Mouse (Mus musculus) spleen, postnatal 10 days (tissue): ENCODE data around the gene Ccdc14.
"Not testable (repeated sequence)": the region's sequence is repeated elsewhere in the genome, so short reads cannot be mapped to it uniquely, and the experiment has no call there.

Experiments
- DNase-seq, 2 experiments: peaks; one replicate each; pipeline ENCODE4 v3.0.0; 2021 to 2022; ENCODE audit warnings: low spot score in 2 of 2

Gene Ccdc14

DNA sequence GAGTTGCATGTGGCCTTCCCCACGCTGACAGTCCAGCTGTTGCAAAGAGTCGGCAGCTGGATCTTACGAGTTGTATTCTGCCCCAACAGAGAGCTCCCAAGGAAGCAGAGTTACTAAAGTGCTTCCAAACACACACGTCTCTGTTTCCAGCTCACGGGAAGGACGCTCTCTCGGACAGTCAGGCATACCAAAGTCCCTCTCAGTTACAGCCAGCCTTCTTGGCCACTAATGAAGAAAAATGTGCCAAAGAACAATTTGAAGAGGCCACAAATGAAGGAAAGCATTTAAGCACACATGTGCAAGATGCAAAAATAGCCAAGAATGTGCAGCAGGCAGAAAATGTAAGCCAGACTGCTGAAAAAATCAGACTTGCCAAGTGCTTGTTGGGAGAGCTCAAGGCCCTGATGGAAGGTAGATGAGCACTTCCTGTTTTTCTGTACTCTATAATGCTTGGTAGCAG is 16.1 kb downstream of the Ccdc14 start:
- DNase-seq, result no peak

DNA sequence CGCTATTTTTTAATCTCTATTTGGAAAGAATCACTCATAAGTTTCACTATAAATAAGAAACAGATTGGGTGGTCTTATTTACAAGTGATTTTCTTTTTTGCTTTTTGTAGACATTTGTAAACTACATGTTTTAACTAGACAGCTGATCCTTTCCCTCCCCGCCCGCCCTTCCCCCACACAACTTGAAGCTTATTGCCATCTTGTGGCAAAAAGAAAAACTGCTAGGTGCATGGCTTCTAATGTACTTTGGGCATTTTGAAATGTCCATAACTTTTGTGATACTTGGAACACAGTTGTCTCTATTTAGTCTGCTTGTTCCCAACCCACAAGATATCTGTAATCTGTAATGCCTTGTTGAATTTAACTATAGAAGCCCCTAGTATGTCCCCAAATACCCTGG is 21.1 kb downstream of the Ccdc14 start:
- DNase-seq, result no peak

DNA sequence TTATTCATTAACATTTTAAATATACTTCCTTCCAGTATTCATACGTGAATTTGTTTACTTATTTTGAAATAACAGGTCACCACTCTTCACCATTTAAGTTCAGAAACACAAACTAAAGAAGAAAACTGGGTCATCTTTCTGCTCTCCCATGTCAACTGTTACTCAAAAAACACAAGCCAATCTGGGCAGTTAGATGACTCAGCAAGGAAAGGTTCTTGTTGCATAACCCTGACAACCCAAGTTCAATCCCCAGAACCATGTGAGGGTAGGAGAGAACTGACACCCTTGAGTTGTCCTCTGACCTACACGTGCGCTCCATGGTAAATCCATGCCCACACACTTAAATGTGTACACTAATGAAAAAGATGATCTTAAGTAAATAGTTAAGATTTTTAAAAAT is 34.7 kb downstream of the Ccdc14 start:
- no peak for DNase-seq

DNA sequence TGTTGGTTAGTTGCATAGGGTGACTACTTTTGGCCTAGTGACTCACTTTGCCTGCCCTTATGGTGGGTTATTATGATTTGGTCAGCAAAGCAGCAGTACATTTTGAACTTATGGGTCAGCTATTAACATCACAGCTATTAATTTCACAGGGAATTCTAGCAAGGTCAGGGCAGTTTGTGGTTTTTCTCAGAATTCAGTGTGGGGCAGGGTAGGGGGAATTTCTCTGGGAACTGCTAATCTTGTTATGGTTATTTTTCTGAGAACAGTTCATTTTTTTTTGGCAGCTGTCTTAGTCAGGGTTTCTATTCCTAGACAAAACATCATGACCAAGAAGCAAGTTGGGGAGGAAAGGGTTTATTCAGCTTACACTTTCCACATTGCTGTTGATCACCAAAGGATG is 38.2 kb downstream of the Ccdc14 start:
- DNase-seq, result not testable (repeated sequence)

DNA sequence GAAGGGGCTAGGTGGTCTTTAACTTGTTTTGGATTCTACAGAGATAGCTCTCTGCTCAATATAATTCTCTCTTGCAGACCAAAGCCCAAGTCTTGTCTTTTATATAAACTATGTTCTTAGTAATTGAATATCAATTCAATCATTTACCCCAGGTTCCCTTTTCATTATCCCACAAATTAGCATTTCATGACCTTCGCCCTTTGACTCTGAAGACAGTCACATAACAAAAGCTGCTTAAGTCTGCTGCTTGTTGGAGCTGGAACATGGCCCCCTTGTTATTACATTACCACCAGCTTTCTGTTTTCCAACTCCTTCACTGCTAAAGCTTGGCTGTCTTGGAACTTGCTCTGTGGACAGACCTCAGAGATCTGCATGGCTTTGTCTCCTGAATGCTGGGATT is 39.0 kb downstream of the Ccdc14 start:
- no peak for DNase-seq

DNA sequence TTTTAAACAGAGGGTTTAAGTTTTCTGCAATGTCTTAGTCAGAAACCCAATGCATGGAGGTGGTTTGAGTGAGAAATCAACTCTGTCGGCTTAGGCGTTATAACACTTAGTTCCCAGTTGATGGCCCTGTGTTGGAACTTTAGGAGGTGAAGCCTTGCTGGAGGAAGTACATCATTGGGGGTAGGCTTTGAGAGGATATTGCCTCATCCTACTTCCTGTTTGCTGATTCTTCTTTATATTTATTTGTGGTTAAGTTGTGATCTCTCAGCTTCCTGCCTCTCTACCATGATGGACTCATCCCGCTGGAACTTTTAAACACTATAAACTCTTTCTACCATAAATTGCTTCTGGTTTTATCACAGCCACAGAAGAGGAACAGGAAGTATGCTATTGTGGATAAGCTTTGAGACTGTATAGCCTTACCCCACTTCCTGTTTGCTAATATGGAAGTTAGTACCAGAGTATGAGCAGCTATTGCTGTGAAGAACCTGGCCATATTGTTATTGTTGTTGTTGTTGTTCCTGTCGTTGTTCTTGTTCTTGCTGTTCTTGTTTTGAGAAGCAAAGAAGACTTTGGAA is 48.3 kb downstream of the Ccdc14 start:
- DNase-seq, result no peak

DNA sequence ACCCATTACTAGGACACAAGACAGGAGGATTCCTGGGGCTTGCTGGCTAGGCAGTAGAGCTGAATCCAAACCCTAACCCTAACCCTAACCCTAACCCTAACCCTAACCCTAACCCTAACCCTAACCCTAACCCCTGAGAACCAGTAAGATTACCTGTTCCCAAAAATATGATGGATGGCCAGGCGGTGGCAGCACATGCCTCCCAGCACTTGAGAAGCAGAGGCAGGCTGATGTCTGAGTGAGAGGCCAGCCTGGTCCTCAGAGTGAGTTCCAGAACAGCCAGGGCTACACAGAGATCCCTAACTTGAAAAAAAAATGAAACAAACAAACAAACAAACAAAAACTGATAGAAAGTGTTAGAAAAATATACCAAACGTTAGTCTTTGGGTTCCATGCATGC is 52.5 kb downstream of the Ccdc14 start:
- DNase-seq, result no peak

DNA sequence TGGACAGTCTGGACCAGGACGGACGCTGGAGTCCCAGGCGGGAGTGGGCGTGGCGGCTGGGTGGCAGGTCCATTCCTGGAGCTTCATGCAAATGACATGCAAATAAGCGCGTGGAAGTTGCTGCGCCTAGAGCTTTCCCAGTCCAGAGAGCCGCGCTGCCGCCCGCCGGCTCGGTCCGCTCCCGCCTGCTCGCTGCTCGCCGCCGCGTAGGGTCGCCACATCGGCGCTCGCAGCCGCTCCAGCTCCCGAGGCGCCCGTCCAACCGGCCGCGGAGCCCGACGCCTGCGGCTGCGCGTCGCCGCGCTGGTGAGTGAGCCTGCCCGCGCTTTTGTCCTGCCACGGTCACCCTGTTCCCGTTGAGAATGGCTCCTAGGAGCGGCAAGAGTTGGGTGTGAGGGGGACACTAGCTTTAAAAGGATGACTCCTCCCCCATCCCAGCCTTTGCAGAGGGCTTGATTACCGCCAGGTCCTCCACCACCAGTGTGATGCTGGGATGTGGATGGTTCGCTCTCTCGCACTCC is 54.7 kb downstream of the Ccdc14 start, which contains the start of gene Mylk:
Gene Mylk (plus strand): TSS at position 146 of the 521 bp plus-strand sequence.
- DNase-seq, result peak; percentile 4 to 49

DNA sequence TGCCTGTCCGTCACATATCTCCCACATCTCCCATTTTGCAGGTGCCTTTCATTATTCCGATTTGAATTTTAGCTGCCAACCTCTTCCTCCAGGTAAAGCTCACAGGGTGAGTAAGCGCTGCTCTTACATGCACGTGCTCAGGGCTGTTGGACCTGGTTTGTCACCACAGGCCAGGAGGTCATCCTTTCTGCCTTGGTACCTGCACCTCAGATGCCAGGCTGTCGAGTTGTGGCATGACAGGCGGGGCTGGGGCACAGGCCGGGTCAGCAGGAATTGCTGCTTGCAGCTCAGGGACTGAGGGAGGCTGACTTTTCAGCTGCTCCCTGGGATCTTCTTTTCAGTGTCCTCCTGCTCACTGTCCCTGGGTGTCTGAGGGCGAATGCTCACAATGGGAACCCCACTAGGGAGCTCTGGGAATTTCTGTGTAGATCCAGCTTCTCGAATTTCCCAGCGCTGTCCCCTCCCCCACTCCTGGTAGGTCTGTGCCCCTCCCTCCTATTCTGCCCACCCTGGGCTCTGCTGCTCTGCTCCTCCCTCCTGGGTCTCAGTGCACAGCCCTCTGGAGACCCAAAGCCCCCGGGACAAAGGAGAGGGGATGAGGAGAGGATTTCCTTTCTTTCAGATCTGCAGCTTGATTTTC is 57.8 kb downstream of the Ccdc14 start:
- no peak for DNase-seq

DNA sequence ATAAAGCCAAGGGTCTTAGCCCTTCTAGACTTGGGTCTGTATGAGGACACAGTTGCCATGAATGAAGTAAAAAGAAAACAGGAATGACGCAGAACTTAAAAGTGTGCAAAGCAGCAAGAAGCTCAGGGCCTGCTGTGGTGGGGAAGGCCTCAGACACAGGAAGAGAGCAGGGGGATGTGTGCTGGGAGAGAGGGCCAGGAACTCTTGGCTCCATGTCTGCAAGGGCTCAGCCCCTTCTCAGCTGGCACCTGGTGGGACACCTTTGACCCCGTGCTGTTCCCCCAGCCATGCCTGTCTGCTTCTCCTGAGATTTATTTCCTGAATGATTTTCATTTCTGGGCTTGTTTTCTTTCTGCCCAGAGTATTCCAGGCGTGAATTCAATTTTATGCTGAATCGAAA is 59.1 kb downstream of the Ccdc14 start:
- DNase-seq, result no peak

DNA sequence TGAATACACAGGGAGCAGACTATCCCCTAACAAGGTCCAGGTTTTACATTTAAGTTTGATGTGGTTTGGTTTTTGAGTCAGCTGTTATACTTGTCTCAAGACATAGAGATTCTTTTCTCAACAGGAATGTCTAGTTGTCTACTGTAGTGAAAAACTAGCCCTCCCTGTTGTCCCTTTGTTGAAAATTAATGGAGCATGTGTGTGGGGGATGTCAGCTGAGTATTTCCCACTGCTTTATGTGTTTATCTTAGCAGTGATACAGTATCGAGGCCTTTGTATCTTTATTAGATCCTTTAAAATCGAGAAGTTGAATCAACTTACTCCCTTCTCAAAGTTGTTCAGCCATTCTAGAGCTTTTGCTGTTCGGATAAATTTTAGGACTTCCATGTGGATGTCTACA is 61.6 kb downstream of the Ccdc14 start:
- no peak for DNase-seq

DNA sequence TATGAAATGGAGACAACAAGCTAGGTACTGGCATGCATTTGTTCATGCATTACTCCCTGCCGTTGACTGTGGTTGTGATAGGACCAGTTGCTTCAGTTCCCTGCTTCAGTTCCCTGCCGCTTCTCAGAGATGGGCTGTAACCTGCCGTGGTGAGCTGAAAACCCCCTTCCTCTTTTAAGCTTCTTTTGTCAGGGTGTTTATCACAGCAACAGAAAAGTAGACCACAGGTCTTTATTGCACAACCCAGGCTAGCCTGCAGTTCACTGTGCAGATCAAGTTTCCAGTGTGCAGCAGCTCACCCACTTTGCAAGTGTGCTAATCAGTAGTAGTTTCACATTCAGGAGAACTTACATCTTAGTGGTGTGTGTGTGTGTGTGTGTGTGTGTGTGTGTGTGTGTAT is 62.6 kb downstream of the Ccdc14 start:
- DNase-seq, result no peak

DNA sequence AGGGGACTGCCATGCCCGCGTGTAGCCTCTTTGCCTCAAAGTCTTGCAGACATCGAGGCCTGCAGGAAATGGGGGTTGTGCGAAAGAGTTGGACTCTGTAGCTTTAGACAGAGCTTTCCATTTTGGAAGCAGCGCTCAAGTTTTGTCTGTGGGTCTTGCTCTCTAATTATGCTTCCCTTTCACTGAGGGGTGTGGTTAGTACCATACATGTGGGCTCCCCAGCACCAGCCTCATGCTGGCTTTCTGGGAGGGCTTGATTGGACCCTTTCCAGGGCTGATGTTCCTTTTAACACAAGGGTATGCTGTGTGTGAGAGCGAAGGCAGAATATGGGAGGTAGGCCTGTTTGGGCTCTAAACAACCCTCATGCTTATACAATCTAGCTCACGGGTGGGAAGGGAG is 66.6 kb downstream of the Ccdc14 start:
- DNase-seq, result no peak

DNA sequence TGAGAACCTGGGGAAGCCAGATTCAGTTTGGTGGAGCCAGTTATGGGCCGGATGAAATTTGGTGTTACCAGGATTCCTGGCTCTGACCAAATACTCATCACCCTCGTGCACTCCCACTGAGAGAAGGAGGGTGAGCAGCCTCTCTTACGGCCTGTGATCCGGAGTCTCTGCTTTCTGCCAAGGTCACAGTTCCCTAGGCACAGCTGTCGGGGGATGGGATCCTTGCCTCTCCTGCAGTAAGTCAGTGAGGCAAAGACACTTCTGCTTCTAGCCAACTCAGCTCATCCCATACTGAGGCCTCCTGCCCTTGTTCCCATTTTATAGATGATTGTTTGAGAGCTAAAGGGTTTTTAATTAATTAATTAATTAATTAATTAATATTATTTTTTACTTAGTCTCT is 67.8 kb downstream of the Ccdc14 start:
- no peak for DNase-seq

DNA sequence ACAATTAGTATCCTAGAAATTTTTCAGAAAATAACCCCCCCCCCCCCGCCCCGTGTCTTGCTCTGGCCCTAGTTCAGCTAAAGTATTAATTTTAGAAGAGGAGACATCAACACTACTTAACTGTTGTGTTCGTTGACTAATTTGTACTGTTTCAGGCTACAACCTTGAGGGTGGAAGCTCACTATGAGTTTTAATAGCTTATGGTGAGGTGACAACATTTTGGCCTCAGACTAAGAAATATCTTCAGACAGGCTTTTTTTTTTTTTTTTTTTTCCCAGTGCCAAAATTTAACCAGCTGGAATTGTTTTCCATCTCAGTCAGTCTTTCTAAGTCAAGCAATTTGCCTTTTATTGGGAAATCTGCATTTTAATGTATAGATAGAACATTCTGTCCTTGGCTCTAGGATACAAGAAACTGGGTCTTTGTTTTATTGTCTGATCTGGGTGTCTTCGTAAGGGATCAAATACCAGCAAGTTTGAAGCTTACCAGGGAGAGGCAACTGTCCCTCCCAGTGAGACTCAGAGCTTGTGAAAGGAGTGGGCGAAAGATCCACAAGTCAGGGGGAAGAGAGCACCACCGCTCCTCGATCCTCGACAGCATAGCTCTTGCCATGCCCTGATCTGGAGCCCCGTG is 73.7 kb downstream of the Ccdc14 start:
- DNase-seq, result no peak

DNA sequence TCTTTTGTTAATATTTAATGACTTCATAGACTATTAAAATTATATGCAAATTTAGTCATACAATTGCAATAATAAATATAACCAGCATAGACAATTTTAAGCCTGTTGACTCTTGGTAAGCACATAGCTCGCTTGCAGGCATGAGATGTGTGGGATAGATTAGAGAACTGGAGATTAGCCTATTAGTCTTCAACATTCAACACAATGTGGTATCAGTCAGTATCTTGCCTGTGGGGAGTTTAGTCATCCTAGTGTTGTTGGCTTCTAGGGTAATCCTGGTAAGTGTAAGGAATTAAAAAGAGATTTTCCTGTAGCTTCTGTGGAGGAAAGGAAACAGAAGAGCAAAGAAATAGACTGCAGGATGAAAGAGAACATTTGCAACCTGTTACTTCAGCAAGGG is 75.2 kb downstream of the Ccdc14 start:
- DNase-seq, result no peak

DNA sequence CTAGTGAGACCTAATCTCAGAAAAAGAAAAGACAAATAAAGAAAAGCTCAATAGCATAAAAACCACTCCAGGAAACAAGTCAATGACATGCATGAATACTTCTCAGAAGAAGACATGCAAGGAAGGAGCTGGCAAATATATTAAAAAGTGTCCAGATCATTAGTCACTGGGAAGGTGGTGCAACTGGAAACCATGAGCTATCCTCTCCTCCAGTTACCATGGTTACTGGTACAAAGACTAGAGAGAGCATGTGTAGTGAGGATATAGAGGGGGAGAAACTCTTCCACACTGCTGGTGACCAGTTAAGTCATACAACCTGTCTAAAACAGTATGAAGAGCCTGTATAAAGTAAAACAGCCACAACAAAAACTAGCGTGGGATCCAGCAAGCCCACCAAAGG is 75.8 kb downstream of the Ccdc14 start:
- DNase-seq, result no peak

DNA sequence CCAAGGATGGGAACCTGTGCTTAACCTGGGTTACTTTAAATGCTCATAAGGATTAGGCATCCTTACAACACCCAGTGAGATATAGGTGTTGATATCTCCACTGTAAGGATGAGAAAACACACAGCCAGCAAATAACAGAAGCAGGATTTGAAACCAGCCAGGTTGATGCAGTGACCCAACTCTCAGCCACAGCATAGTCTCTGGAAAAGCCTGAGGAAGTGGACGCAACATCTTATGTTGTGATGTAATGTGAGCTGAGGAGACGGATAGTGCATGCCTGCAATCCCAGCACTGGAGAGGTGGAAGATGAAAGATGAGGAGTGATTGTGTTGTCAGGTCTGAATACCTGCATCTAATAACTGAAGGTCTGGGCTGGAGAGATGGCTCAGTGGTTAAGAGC is 77.0 kb downstream of the Ccdc14 start:
- no peak for DNase-seq

DNA sequence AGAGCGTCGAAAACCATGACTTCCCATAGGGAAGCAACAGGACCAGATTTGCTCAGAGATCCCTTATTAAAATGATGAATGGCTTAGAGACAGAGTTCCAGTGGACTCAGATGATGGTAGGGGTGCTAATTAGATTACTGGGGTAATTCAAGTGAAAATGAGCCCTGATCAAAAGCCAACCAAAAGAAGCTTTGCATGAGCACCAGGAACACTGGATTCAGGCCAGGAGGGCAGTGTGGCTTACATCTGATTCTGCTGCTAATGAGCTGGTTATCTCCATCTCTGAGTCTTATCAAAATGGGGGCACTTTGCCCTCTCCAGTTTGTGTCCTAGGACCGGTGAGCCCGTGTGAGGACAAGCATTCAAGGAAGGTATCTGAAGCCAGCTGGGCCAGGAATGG is 78.0 kb downstream of the Ccdc14 start:
- DNase-seq, result no peak

DNA sequence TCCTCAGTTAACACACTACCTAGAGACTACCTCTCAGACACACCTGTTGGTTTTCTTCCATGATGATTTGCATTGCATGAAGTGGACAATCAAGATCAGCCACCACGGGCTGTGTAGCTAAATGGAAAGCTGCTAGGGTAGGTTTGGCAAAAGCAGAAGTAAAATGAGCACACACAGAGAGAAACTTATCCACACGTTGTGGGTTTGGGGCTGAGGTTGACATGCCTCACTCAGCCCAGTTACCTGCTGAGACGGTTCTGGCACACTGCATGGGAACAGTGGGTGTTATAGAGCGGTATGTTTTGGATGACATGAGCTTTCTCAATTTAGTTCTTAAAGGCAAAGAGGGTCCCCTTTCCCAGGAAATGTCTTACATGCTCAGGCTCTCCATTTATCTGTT is 79.7 kb downstream of the Ccdc14 start:
- no peak for DNase-seq

DNA sequence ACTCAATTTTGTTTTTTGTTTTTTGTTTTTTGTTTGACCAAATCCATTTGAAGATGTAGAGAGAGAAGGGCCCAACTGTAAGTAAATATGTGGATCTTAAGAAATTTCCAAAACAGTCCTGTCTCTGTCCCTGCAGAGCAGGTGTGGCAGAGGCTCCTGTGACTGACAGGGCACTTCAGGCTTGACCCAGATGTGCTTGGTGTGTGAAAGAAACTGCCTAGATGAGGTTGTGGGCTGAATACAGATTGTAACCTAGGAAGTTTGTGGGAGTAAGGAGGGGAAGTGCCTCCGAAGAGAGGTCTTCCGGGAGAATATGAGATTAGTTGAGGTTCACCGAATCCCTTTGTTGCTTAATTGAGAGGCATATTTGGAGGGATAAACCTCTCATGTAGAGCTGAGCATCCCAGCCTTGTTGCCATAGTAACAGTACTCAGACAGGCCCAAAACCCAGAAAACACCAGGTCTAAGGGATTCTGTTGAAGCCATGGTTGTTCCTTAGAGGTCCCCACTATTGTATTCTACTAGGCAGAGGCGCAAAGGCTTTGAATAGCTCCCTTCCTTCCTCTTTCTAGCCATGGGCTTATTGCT is 82.1 kb downstream of the Ccdc14 start:
- no peak for DNase-seq
